In the genomic region with DNA sequence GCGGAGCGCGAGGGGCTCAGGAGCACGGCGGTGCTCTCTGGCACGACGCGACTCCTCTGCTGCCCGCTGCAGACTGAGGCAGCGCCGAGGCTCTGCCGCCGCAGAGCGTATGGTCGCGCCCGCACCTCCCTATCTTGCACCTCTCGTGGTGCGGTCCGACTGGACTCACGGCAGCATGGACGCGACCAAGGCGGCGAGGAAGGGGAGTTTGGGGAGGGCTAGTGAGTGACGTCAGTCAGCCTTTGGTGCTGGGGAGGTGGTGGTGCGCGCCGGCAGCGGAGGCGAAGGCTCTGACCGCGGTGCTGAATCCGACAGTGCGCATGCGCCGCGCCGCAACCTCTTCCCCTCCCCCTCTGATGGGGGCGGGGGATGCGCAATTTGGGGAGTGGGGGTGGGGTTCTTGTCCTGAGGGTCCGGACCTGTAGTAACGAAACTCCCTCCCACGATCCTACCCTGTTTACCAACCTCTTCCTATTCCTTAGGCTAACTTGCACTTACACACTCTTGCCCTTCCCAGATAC, we compare ENCODE assay signal across 8 mouse cellular contexts. TPM values are rescaled to one million over a fixed set of nuclear protein-coding genes. Genes with fewer than 3 reads are reported as not detected.
DNase-seq lines count a peak whose midpoint lies in the region; ATAC-seq and TF ChIP-seq lines count a peak whose summit lies in the region.

Gene Syn1, minus strand, starts transcription at position 161 of the 521 bp plus-strand sequence.

- H3K27me3 ChIP-seq in MEL (ENCODE audit: control insufficient read depth in 1 of 2, insufficient read depth in 2 of 2, low read length in 2 of 2): peaks cover 16 to 24% of the 10 kb centered on the region in 2 experiments
- H3K27me3 ChIP-seq in cerebellum, adult 2 months (ENCODE audit: control insufficient read depth, insufficient read depth, low read length): no peaks in the 10 kb centered on the region
- H3K27me3 ChIP-seq in hindbrain, embryonic 11.5 days (ENCODE audit: control insufficient read depth, insufficient read depth, low read length): no peaks in the 10 kb centered on the region
- no peaks in the 10 kb centered on the region; the same call in 1 of the 2 replicates for H3K27me3 ChIP-seq in lung, embryonic 16.5 days (ENCODE audit: control insufficient read depth, insufficient read depth, low read depth, low read length)
- H3K27me3 ChIP-seq in thymus, adult 2 months (ENCODE audit: control insufficient read depth, insufficient read depth, low read length): peaks cover 4% of the 10 kb centered on the region; the same call in 1 of the 2 replicates

- TF ChIP-seq EP300 in MEL (IDR thresholded peaks at IDR 0.05; ENCODE audit: low read depth in 1 of 2, low read length in 2 of 2): no peak

- peak; percentile 87 for DNase-seq in MEL (ENCODE audit: low read depth, low spot score)
- DNase-seq in cerebellum, adult 2 months: peak; percentile 90 to 94
- peak; percentile 71 to 85 for DNase-seq in frontal cortex, adult 2 months (ENCODE audit: extremely low spot score in 1 of 2, low spot score in 1 of 2)
- peak; percentile 85 for DNase-seq in hindbrain, embryonic 11.5 days (ENCODE audit: low spot score)
- DNase-seq in layer of hippocampus, adult 9-11 months: peak; percentile 90
- DNase-seq in ovary, adult 18-20 months (ENCODE audit: low spot score): peak; percentile 83
- DNase-seq in thymus, adult 2 months: peak; percentile 62

- no peaks in the 10 kb centered on the region for H3K79me2 ChIP-seq in MEL (ENCODE audit: control insufficient read depth, insufficient read depth, low read length, poor library complexity)

- no peaks in the 10 kb centered on the region for H3K9me3 ChIP-seq in MEL (replicated peaks; ENCODE audit: insufficient read depth, low read length)
- H3K9me3 ChIP-seq in hindbrain, embryonic 11.5 days (ENCODE audit: control insufficient read depth, low read length): no peaks in the 10 kb centered on the region
- no peaks in the 10 kb centered on the region for H3K9me3 ChIP-seq in lung, embryonic 16.5 days (ENCODE audit: control insufficient read depth, low read length)

- H3K4me2 ChIP-seq in hindbrain, embryonic 11.5 days (replicated peaks; ENCODE audit: low read depth, low read length): peak within 1 kb of the TSS; percentile 50
- H3K4me2 ChIP-seq in lung, embryonic 16.5 days (ENCODE audit: low read depth, low read length): peak within 1 kb of the TSS; percentile 70

- TF ChIP-seq POLR2A in MEL (IDR thresholded peaks at IDR 0.05; ENCODE audit: control insufficient read depth in 1 of 2, insufficient read depth in 1 of 2, low read depth in 1 of 2, low read length in 2 of 2, poor library complexity in 1 of 2): no peak
- TF ChIP-seq POLR2A in cerebellum, adult 2 months (IDR thresholded peaks at IDR 0.05; ENCODE audit: borderline replicate concordance, insufficient read depth, low read length): peak; percentile 87
- TF ChIP-seq POLR2A in thymus, adult 2 months (IDR thresholded peaks at IDR 0.05; ENCODE audit: control insufficient read depth, extremely low read depth, insufficient read depth, low read length, poor library complexity): no peak

- no peak for TF ChIP-seq RAD21 in MEL (IDR thresholded peaks at IDR 0.05; ENCODE audit: low read depth, low read length)

- H3K4me1 ChIP-seq in MEL (ENCODE audit: control insufficient read depth in 1 of 2, insufficient read depth in 2 of 2, low read length in 2 of 2): no peaks in the 10 kb centered on the region
- peaks cover 2% of the 10 kb centered on the region; the same call in 1 of the 2 replicates for H3K4me1 ChIP-seq in cerebellum, adult 2 months (ENCODE audit: control insufficient read depth, insufficient read depth, low read length)
- H3K4me1 ChIP-seq in hindbrain, embryonic 11.5 days (replicated peaks; ENCODE audit: control insufficient read depth, insufficient read depth, low read length): no peaks in the 10 kb centered on the region
- 0 out of 2 replicates have a peak, but pooled peaks cover 3% of the 10 kb centered on the region for H3K4me1 ChIP-seq in lung, embryonic 16.5 days (replicated peaks; ENCODE audit: control insufficient read depth, insufficient read depth, low read length)
- peaks cover 8% of the 10 kb centered on the region for H3K4me1 ChIP-seq in thymus, adult 2 months (replicated peaks; ENCODE audit: control insufficient read depth, insufficient read depth, low read length)

- peak; percentile 96 for ATAC-seq in hindbrain, embryonic 11.5 days (ENCODE audit: low FRiP score)
- peak; percentile 98 for ATAC-seq in lung, embryonic 16.5 days (ENCODE audit: low read depth)

- no peak for TF ChIP-seq CTCF in MEL (IDR thresholded peaks at IDR 0.05 in 2 of 3, conservative IDR thresholded peaks at IDR 0.05 in 1 of 3; ENCODE audit: control insufficient read depth in 1 of 3, insufficient read depth in 1 of 3, low read depth in 2 of 3, low read length in 3 of 3, poor library complexity in 1 of 3, severe bottlenecking in 1 of 3)
- no peak for TF ChIP-seq CTCF in cerebellum, adult 2 months (IDR thresholded peaks at IDR 0.05; ENCODE audit: borderline replicate concordance, insufficient read depth, low read depth, low read length)
- TF ChIP-seq CTCF in thymus, adult 2 months (IDR thresholded peaks at IDR 0.05; ENCODE audit: borderline replicate concordance, control insufficient read depth, extremely low read depth, insufficient read depth, low read length, poor library complexity): no peak

- H3K9ac ChIP-seq in MEL (ENCODE audit: control insufficient read depth, low read depth, low read length, poor library complexity, severe bottlenecking): peak within 1 kb of the TSS; percentile 6; the same call in 1 of the 2 replicates
- 0 out of 2 replicates have a peak within 1 kb of the TSS, but pooled peaks have one; percentile 45 for H3K9ac ChIP-seq in hindbrain, embryonic 11.5 days (ENCODE audit: low read depth, low read length)
- 0 out of 2 replicates have a peak within 1 kb of the TSS, but pooled peaks have one; percentile 4 for H3K9ac ChIP-seq in lung, embryonic 16.5 days (ENCODE audit: low read length)

- no peaks in the 10 kb centered on the region for H3K36me3 ChIP-seq in MEL (ENCODE audit: control insufficient read depth in 1 of 2, insufficient read depth in 2 of 2, low read length in 2 of 2)
- no peaks in the 10 kb centered on the region for H3K36me3 ChIP-seq in hindbrain, embryonic 11.5 days (ENCODE audit: control insufficient read depth, insufficient read depth, low read length)
- H3K36me3 ChIP-seq in lung, embryonic 16.5 days (ENCODE audit: control insufficient read depth, insufficient read depth, low read length): no peaks in the 10 kb centered on the region
- no peaks in the 10 kb centered on the region for H3K36me3 ChIP-seq in thymus, adult 2 months (ENCODE audit: control insufficient read depth, insufficient read depth, low read length)

- H3K4me3 ChIP-seq in MEL (ENCODE audit: control insufficient read depth in 1 of 2, insufficient read depth in 1 of 2, low read depth in 2 of 2, low read length in 2 of 2): peak within 1 kb of the TSS; percentile 28 to 47; a peak in 3 of 4 replicates
- peak within 1 kb of the TSS; percentile 82 for H3K4me3 ChIP-seq in cerebellum, adult 2 months (replicated peaks; ENCODE audit: insufficient read depth, low read depth, low read length)
- peak within 1 kb of the TSS; percentile 44 for H3K4me3 ChIP-seq in hindbrain, embryonic 11.5 days (ENCODE audit: low read depth, low read length)
- peak within 1 kb of the TSS; percentile 47 for H3K4me3 ChIP-seq in lung, embryonic 16.5 days (ENCODE audit: low read length)
- H3K4me3 ChIP-seq in thymus, adult 2 months (ENCODE audit: control insufficient read depth, insufficient read depth, low read length): peak within 1 kb of the TSS; percentile 33

- WGBS in cerebellum, adult 2 months: 9% methylated on average over 16 of the region's 44 CpGs
- WGBS in hindbrain, embryonic 11.5 days: 15% methylated on average over 15 of the region's 44 CpGs
- WGBS in lung, embryonic 16.5 days: 16% methylated on average over 18 of the region's 44 CpGs
- under 1% methylated on average over 30 of the region's 44 CpGs for WGBS in thymus, adult 2 months

- no peak within 1 kb of the TSS for H3K27ac ChIP-seq in MEL (ENCODE audit: control insufficient read depth, low read depth, low read length)
- peak within 1 kb of the TSS; percentile 52 for H3K27ac ChIP-seq in cerebellum, adult 2 months (ENCODE audit: insufficient read depth, low read length)
- no peak within 1 kb of the TSS for H3K27ac ChIP-seq in hindbrain, embryonic 11.5 days (ENCODE audit: low read depth, low read length)
- H3K27ac ChIP-seq in lung, embryonic 16.5 days (ENCODE audit: low read length): no peak within 1 kb of the TSS
- H3K27ac ChIP-seq in thymus, adult 2 months (ENCODE audit: control insufficient read depth, insufficient read depth, low read length): no peak within 1 kb of the TSS

TF ChIP-seq in MEL, 35 proteins besides CTCF, POLR2A, EP300 and RAD21 (continues in another document):
- TF ChIP-seq TCF12 (IDR thresholded peaks at IDR 0.05; ENCODE audit: low read depth, low read length): no peak
- TF ChIP-seq MXI1 (IDR thresholded peaks at IDR 0.05; ENCODE audit: low read depth, low read length): peak; percentile 78
- peak; percentile 98 for TF ChIP-seq CHD1 (IDR thresholded peaks at IDR 0.05; ENCODE audit: low read depth, low read length)
- TF ChIP-seq POLR2AphosphoS5 (IDR thresholded peaks at IDR 0.05; ENCODE audit: borderline replicate concordance, low read depth, low read length): no peak
- TF ChIP-seq TAL1 (IDR thresholded peaks at IDR 0.05; ENCODE audit: low read length): no peak
- TF ChIP-seq MAX (IDR thresholded peaks at IDR 0.05; ENCODE audit: low read length): peak; percentile 50; the same call in 1 of the 2 replicates
- TF ChIP-seq SIN3A (IDR thresholded peaks at IDR 0.05; ENCODE audit: low read length): peak; percentile 78
- TF ChIP-seq RCOR1 (IDR thresholded peaks at IDR 0.05; ENCODE audit: low read depth, low read length): no peak
- 0 out of 2 replicates have a peak, but pooled peaks have one; percentile 15 for TF ChIP-seq HCFC1 (IDR thresholded peaks at IDR 0.05; ENCODE audit: low read depth, low read length)
- TF ChIP-seq GABPA (IDR thresholded peaks at IDR 0.05; ENCODE audit: low read depth, low read length): no peak
- TF ChIP-seq NRF1 (IDR thresholded peaks at IDR 0.05; ENCODE audit: insufficient read depth, low read depth, low read length, poor library complexity, severe bottlenecking): peak; percentile 88
- TF ChIP-seq KAT2A (conservative IDR thresholded peaks at IDR 0.05; ENCODE audit: low read depth, low read length): no peak
- TF ChIP-seq USF1 (IDR thresholded peaks at IDR 0.05; ENCODE audit: low read depth, low read length): no peak

RNA-seq across cellular contexts. Expression of gene Syn1, which starts in this region (rescaled TPM):
- total RNA-seq in MEL (2012; rRNA removed): 0.08 TPM in 1 of 2 replicates, not detected in the other
- polyA plus RNA-seq in MEL (2012; ENCODE audit: insufficient read depth in 1 of 2, insufficient read length in 2 of 2, low read depth in 1 of 2, low replicate concordance in 2 of 2, missing spikeins in 1 of 2): under 1 TPM in 1 of 2 experiments, not detected in 1; 0.22 TPM
- 164 and 171 TPM in 2 replicates for polyA plus RNA-seq in cerebellum, adult 2 months (2012; rRNA removed)
- 273 and 320 TPM in 2 replicates for polyA plus RNA-seq in frontal cortex, adult 2 months (2012; rRNA removed)
- 12.4 and 12.7 TPM in 2 replicates for polyA plus RNA-seq in hindbrain, embryonic 11.5 days (2014; fragmentation: Nextera tagmentation; extraction: Ambion mirVana)
- polyA plus RNA-seq in lung, embryonic 16.5 days (2015; fragmentation: Nextera tagmentation; extraction: Ambion mirVana): 0.31 TPM in 2 replicates
- polyA plus RNA-seq in thymus, adult 2 months (2012; rRNA removed): 0.67 and 0.88 TPM in 2 replicates

Comparison
In these comparisons a context has a peak if more than half of its experiments do, and no peak if none do; other contexts are left out.
1. RNA of gene Syn1 (polyA plus RNA-seq): 273 to 320 TPM in frontal cortex, adult 2 months and 164 to 171 TPM in cerebellum, adult 2 months; 12.4 to 12.7 TPM in hindbrain, embryonic 11.5 days, 0.67 to 0.88 TPM in thymus, adult 2 months, 0.31 TPM in lung, embryonic 16.5 days and 0.22 TPM in MEL; every median in the first group is over 10 times any median in the second.
2. Peak in DNase-seq, H3K4me3 ChIP-seq and H3K9ac ChIP-seq in MEL; RNA of the gene not detected or under 1 TPM.
3. Peak in ATAC-seq, H3K4me3 ChIP-seq, H3K9ac ChIP-seq and H3K4me2 ChIP-seq in lung, embryonic 16.5 days; RNA of the gene not detected or under 1 TPM.
4. Peak in DNase-seq and H3K4me3 ChIP-seq in thymus, adult 2 months; RNA of the gene not detected or under 1 TPM.
5. Peak in every context shown above with its lines, with median percentiles within 50 percentile points of each other: DNase-seq, H3K4me3 ChIP-seq and H3K9ac ChIP-seq.